ENCODE assay signal across 19 mouse cellular contexts in genomic region chr14:124107205-124107873, GRCm38 (mm10).
"Had no signal": no experiment of that assay in that cellular context is flagged by ENCODE, and none has a peak within 500 bp of the region (broad histone marks: within the 10 kb centered on the region; RNA-seq: fewer than 3 reads in every experiment).

No protein-coding gene starts in this region.

- H3K27ac ChIP-seq: lung, embryonic 15.5 days; midbrain, embryonic 10.5 days; midbrain, embryonic 12.5 days; neural tube, embryonic 12.5 days had no signal

- H3K4me2 ChIP-seq: lung, embryonic 15.5 days; midbrain, embryonic 12.5 days; neural tube, embryonic 12.5 days had no signal

- H3K9ac ChIP-seq: liver, postnatal 0 days; lung, embryonic 15.5 days; midbrain, embryonic 12.5 days; neural tube, embryonic 12.5 days had no signal

- H3K4me3 ChIP-seq: lung, embryonic 15.5 days; midbrain, embryonic 10.5 days; midbrain, embryonic 12.5 days; myocyte; neural tube, embryonic 12.5 days had no signal

- H3K4me1 ChIP-seq: lung, embryonic 15.5 days; midbrain, embryonic 10.5 days; midbrain, embryonic 12.5 days; neural tube, embryonic 12.5 days had no signal

- H3K27me3 ChIP-seq: lung, embryonic 15.5 days; midbrain, embryonic 12.5 days; neural tube, embryonic 12.5 days had no signal

- H3K36me3 ChIP-seq: lung, embryonic 15.5 days; midbrain, embryonic 10.5 days; midbrain, embryonic 12.5 days; neural tube, embryonic 12.5 days had no signal

- ATAC-seq: liver, postnatal 0 days; lung, postnatal 0 days; midbrain, embryonic 16.5 days had no signal

- DNase-seq: liver, postnatal 0 days; lung, adult 2 months; lung, postnatal 4 days; midbrain, embryonic 14.5 days; retina, postnatal 1 day; right cerebral cortex, adult 18-20 months; right cerebral cortex, postnatal 25 days; right cerebral cortex, postnatal 4 days; spleen, adult 18-20 months; thymus, adult 18-20 months; thymus, postnatal 14 days; thymus, postnatal 36 days had no signal

- H3K9me3 ChIP-seq: lung, embryonic 15.5 days; midbrain, embryonic 10.5 days; midbrain, embryonic 12.5 days; neural tube, embryonic 12.5 days had no signal
